Mouse (Mus musculus) leukemia stem cell, adult 10-12 weeks (primary cell): ENCODE data around the gene Ccnb3. TPM values are rescaled to one million over a fixed set of nuclear protein-coding genes. Genes with fewer than 3 reads are reported as not detected.

Source experiments
- polyA plus RNA-seq: library from polyadenylated mRNA; stranded (reverse); fragments of >175 nt; gene quantifications from 2 replicates; pipeline ENCODE4 v1.2.3, GENCODE M21; 2012; ENCODE audit warnings: low replicate concordance

Gene Ccnb3
- polyA plus RNA-seq, result not detected in 2 replicates

DNA sequence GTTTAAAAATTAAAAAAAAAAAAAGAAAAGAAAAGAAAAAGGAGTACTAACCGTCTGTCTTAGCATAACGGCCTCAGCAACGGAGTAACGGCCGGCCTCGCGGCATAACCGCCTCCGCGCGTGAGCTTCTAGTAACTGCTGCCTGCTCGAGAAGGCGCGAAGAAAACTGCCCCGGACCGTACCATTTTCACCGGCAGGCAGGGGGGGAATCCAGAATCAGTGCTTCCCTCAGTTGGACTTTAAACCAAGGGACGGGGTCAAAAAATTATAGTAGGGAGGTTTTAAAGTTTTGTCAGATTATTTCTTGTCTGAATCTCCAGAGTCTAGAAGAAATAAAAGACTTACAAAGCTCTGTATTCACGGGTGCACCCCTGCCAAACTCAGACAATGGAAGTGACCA, at the start of gene Ccnb3:
Ccnb3 (minus strand) TSS at position 101 of the 400 bp plus-strand sequence.

DNA sequence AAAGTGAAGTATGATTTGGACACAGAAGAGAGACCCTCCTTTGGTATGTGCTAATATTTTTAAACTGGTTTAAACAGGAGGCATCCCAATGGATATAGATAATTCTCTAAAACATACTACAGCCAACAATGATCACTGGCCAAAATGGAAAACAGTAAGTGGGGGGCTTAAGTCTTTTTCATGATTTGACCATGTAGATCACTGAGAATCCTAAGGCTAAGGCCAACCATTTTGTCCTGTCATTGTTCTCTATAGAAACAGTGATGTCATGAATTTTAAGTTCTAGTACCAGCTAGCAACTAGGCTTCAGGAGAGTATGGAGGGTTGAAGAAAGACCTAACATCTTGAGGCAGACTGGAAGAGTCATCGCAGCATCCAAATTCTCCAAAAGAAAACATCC, 25.8 kb upstream of the Ccnb3 start, which contains the start of gene Akap4:
Akap4 (plus strand) TSS at position 301 of the 400 bp plus-strand sequence.

Other genes with a start within 250 kb of the Ccnb3 start
- gene Akap4, start 25.9 kb upstream of the Ccnb3 start, polyA plus RNA-seq, result not detected in 2 replicates